18 mouse cellular contexts compared by ENCODE assay signal in genomic region chr6:72048643-72049042, GRCm38 (mm10).
"Had no signal": no experiment of that assay in that cellular context is flagged by ENCODE, and none has a peak within 500 bp of the region (broad histone marks: within the 10 kb centered on the region; RNA-seq: fewer than 3 reads in every experiment).

No protein-coding gene starts in this region.

- H3K4me2 ChIP-seq: liver, embryonic 15.5 days; lung, embryonic 15.5 days; midbrain, embryonic 11.5 days; midbrain, embryonic 13.5 days; midbrain, embryonic 15.5 days; neural tube, embryonic 12.5 days; stomach, embryonic 15.5 days had no signal

- H3K4me3 ChIP-seq: liver, embryonic 15.5 days; lung, embryonic 15.5 days; midbrain, embryonic 13.5 days; midbrain, embryonic 15.5 days; neural tube, embryonic 12.5 days; stomach, embryonic 15.5 days had no signal

- ATAC-seq: liver, postnatal 0 days; lung, postnatal 0 days; midbrain, embryonic 13.5 days; midbrain, embryonic 15.5 days had no signal

- H3K9ac ChIP-seq: liver, embryonic 15.5 days; liver, postnatal 0 days; lung, embryonic 15.5 days; midbrain, embryonic 13.5 days; midbrain, embryonic 15.5 days; neural tube, embryonic 12.5 days; stomach, embryonic 15.5 days had no signal

- H3K9me3 ChIP-seq: liver, embryonic 15.5 days; lung, embryonic 15.5 days; megakaryocyte, embryonic 14.5 days; midbrain, embryonic 13.5 days; midbrain, embryonic 15.5 days; neural tube, embryonic 12.5 days; stomach, embryonic 15.5 days had no signal

- H3K36me3 ChIP-seq: liver, embryonic 15.5 days; lung, embryonic 15.5 days; midbrain, embryonic 13.5 days; midbrain, embryonic 15.5 days; neural tube, embryonic 12.5 days; stomach, embryonic 15.5 days had no signal

- H3K4me1 ChIP-seq: liver, embryonic 15.5 days; midbrain, embryonic 13.5 days; midbrain, embryonic 15.5 days; neural tube, embryonic 12.5 days; stomach, embryonic 15.5 days had no signal

- DNase-seq: liver, postnatal 0 days; lung, adult 2 months; lung, postnatal 14 days; lung, postnatal 36 days; right cerebral cortex, postnatal 25 days; thymus, adult 18-20 months; thymus, postnatal 14 days; thymus, postnatal 36 days had no signal

- H3K27ac ChIP-seq: liver, embryonic 15.5 days; lung, embryonic 15.5 days; midbrain, embryonic 13.5 days; midbrain, embryonic 15.5 days; neural tube, embryonic 12.5 days; stomach, embryonic 15.5 days; stomach, postnatal 0 days had no signal

- H3K27me3 ChIP-seq: lung, embryonic 15.5 days; midbrain, embryonic 13.5 days; midbrain, embryonic 15.5 days; neural tube, embryonic 12.5 days; stomach, embryonic 15.5 days had no signal
